Mouse (Mus musculus) kidney, adult 2 months (tissue): ENCODE measurements around the gene Cpne2.

Experiments
- CTCF ChIP-seq: fragments of 200-500 bp; conservative IDR thresholded peaks from 2 replicates; pipeline ENCODE4 v1.5.1; 2011; ENCODE audit warnings: low read depth, mild to moderate bottlenecking, control low read depth, low read length, moderate library complexity, mixed read lengths; ENCODE audit not compliant: insufficient read depth, insufficient read length
- POLR2A ChIP-seq: fragments of 200-500 bp; IDR thresholded peaks from one replicate; pipeline ENCODE4 v1.6.1; 2011; ENCODE audit warnings: low read depth, low read length, control low read depth

DNA sequence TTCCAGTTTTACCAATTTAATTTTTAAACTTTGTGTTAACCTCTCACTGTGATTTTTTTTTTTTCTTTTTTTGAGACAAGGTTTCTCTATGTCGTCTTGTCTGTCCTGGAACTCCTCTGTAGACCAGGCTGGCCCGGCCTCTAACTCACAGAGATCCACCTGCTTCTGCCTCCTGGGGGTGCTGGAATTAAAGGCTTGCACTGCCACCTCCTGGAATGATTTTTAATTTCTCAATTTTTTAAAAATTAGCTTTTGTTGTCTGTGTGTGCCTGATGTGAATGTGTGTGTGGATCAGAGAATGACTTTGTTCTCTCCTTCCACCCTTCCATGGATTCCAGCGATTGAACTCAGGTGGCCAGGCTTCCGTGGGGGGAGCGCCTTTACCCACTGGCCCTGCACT is 74.3 kb downstream of the Cpne2 start:
- TF ChIP-seq CTCF = 0 out of 2 replicates have a peak, but pooled peaks have one; percentile 3
- TF ChIP-seq POLR2A = no peak
